Mouse (Mus musculus): ENCODE data around the gene Zfp580.

The Zfp580 gene

GRCm38 (mm10) chr7:5036136-5036535, 15.2 kb upstream of the Zfp580 start:
- DNase-seq = no peak

GRCm38 (mm10) chr7:5037026-5037425, 14.3 kb upstream of the Zfp580 start:
- DNase-seq = no peak

GRCm38 (mm10) chr7:5037467-5037866, 13.9 kb upstream of the Zfp580 start:
- no peak for DNase-seq

- peak; percentile 94 for DNase-seq
Measured at GRCm38 (mm10) chr7:5038109-5038732, 13.1 kb upstream of the Zfp580 start, which contains the start of gene Zfp784. Zfp784 (minus strand) TSS chr7:5038446.

GRCm38 (mm10) chr7:5038940-5039339, 12.4 kb upstream of the Zfp580 start:
- no peak for DNase-seq

GRCm38 (mm10) chr7:5044981-5045380, 6.4 kb upstream of the Zfp580 start:
- no peak for DNase-seq

GRCm38 (mm10) chr7:5046112-5046511, 5.2 kb upstream of the Zfp580 start:
- DNase-seq = no peak

- peak; percentile 80 for DNase-seq
Measured at GRCm38 (mm10) chr7:5047313-5047712, 4.0 kb upstream of the Zfp580 start.

GRCm38 (mm10) chr7:5052438-5052837, 1.1 kb downstream of the Zfp580 start:
- no peak for DNase-seq

GRCm38 (mm10) chr7:5052931-5053343, 1.6 kb downstream of the Zfp580 start:
- no peak for DNase-seq

GRCm38 (mm10) chr7:5053456-5054179, 2.3 kb downstream of the Zfp580 start:
- DNase-seq = no peak

- DNase-seq = no peak
Measured at GRCm38 (mm10) chr7:5056651-5057263, 5.4 kb downstream of the Zfp580 start.

- DNase-seq = no peak
Measured at GRCm38 (mm10) chr7:5057381-5057780, 6.0 kb downstream of the Zfp580 start.

GRCm38 (mm10) chr7:5057804-5058203, 6.5 kb downstream of the Zfp580 start:
- DNase-seq = no peak

GRCm38 (mm10) chr7:5058631-5059030, 7.3 kb downstream of the Zfp580 start:
- no peak for DNase-seq

- DNase-seq = no peak
Measured at GRCm38 (mm10) chr7:5059421-5059820, 8.1 kb downstream of the Zfp580 start.

- DNase-seq = peak; percentile 93
Measured at GRCm38 (mm10) chr7:5060239-5060731, 8.9 kb downstream of the Zfp580 start.

- peak; percentile 99 for DNase-seq
Measured at GRCm38 (mm10) chr7:5060944-5061773, 9.8 kb downstream of the Zfp580 start.

GRCm38 (mm10) chr7:5061774-5062359, 10.5 kb downstream of the Zfp580 start, which contains the start of gene U2af2:
U2af2 (plus strand) TSS chr7:5062143.
- DNase-seq = peak; percentile 94

GRCm38 (mm10) chr7:5062360-5063001, 11.1 kb downstream of the Zfp580 start:
- peak; percentile 87 for DNase-seq

GRCm38 (mm10) chr7:5064886-5065285, 13.5 kb downstream of the Zfp580 start:
- DNase-seq = no peak

- DNase-seq = no peak
Measured at GRCm38 (mm10) chr7:5073586-5073985, 22.2 kb downstream of the Zfp580 start.
